Mouse (Mus musculus): ENCODE measurements around the gene Rps7. TPM values are rescaled to one million over a fixed set of nuclear protein-coding genes. Genes with fewer than 3 reads are reported as not detected.

The Rps7 gene
- polyA plus RNA-seq, 1 experiment from 2014 or later, result 682 TPM

GRCm38 (mm10) chr12:28598526-28598991 is 37.2 kb downstream of the Rps7 start:
- H3K27me3 ChIP-seq (ENCODE audit: control insufficient read depth, insufficient read depth, low read length), result no peaks in the 10 kb centered on the region
- H3K4me3 ChIP-seq (replicated peaks; ENCODE audit: low read length), result no peak overlapping the region
- no peaks in the 10 kb centered on the region for H3K4me1 ChIP-seq (ENCODE audit: control insufficient read depth, insufficient read depth, low read length)
- no peaks in the 10 kb centered on the region for H3K9me3 ChIP-seq (replicated peaks; ENCODE audit: control insufficient read depth, low read length)
- WGBS, result 45% methylated on average over 2 of the region's 2 CpGs
- no peak for ATAC-seq (ENCODE audit: insufficient read depth, low FRiP score)
- H3K4me2 ChIP-seq (ENCODE audit: low read depth, low read length), result no peak overlapping the region
- no peak overlapping the region for H3K27ac ChIP-seq (ENCODE audit: low read length)
- H3K9ac ChIP-seq (ENCODE audit: low read length), result no peak overlapping the region
- no peaks in the 10 kb centered on the region for H3K36me3 ChIP-seq (ENCODE audit: control insufficient read depth, insufficient read depth, low read length)

- 57% methylated on average over 3 of the region's 3 CpGs for WGBS
These were observed 37.6 kb downstream of the Rps7 start for GRCm38 (mm10) chr12:28598110-28598509.

GRCm38 (mm10) chr12:28597699-28598098 is 38.1 kb downstream of the Rps7 start:
- no peaks in the 10 kb centered on the region for H3K27me3 ChIP-seq (ENCODE audit: control insufficient read depth, insufficient read depth, low read length)
- no peak overlapping the region for H3K9ac ChIP-seq (ENCODE audit: low read length)
- H3K4me3 ChIP-seq (replicated peaks; ENCODE audit: low read length), result no peak overlapping the region
- H3K27ac ChIP-seq (ENCODE audit: low read length), result no peak overlapping the region
- WGBS, result 79% methylated on average over 9 of the region's 9 CpGs
- H3K36me3 ChIP-seq (ENCODE audit: control insufficient read depth, insufficient read depth, low read length), result no peaks in the 10 kb centered on the region
- no peak for ATAC-seq (ENCODE audit: insufficient read depth, low FRiP score)
- H3K4me1 ChIP-seq (ENCODE audit: control insufficient read depth, insufficient read depth, low read length), result no peaks in the 10 kb centered on the region
- no peak overlapping the region for H3K4me2 ChIP-seq (ENCODE audit: low read depth, low read length)
- no peaks in the 10 kb centered on the region for H3K9me3 ChIP-seq (replicated peaks; ENCODE audit: control insufficient read depth, low read length)

More at GRCm38 (mm10) chr12:28598110-28598509, 37.6 kb downstream of the Rps7 start:
- Histone ChIP-seq H3K36me3 (ENCODE audit: control insufficient read depth, insufficient read depth, low read length) (no peaks in the 10 kb centered on the region), H3K4me1 (ENCODE audit: control insufficient read depth, insufficient read depth, low read length) (no peaks in the 10 kb centered on the region), H3K4me3 (replicated peaks; ENCODE audit: low read length) (no peak overlapping the region), H3K27me3 (ENCODE audit: control insufficient read depth, insufficient read depth, low read length) (no peaks in the 10 kb centered on the region), H3K4me2 (ENCODE audit: low read depth, low read length) (no peak overlapping the region), H3K27ac (ENCODE audit: low read length) (no peak overlapping the region), H3K9me3 (replicated peaks; ENCODE audit: control insufficient read depth, low read length) (no peaks in the 10 kb centered on the region), H3K9ac (ENCODE audit: low read length) (no peak overlapping the region)
- no peak for ATAC-seq (ENCODE audit: insufficient read depth, low FRiP score)

GRCm38 (mm10) chr12:28596851-28597250 is 38.9 kb downstream of the Rps7 start:
- H3K4me1 ChIP-seq (ENCODE audit: control insufficient read depth, insufficient read depth, low read length), result no peaks in the 10 kb centered on the region
- H3K27me3 ChIP-seq (ENCODE audit: control insufficient read depth, insufficient read depth, low read length), result no peaks in the 10 kb centered on the region
- H3K4me2 ChIP-seq (ENCODE audit: low read depth, low read length), result no peak overlapping the region
- H3K4me3 ChIP-seq (replicated peaks; ENCODE audit: low read length), result no peak overlapping the region
- H3K36me3 ChIP-seq (ENCODE audit: control insufficient read depth, insufficient read depth, low read length), result no peaks in the 10 kb centered on the region
- no peaks in the 10 kb centered on the region for H3K9me3 ChIP-seq (replicated peaks; ENCODE audit: control insufficient read depth, low read length)
- no peak overlapping the region for H3K27ac ChIP-seq (ENCODE audit: low read length)
- H3K9ac ChIP-seq (ENCODE audit: low read length), result no peak overlapping the region
- no peak for ATAC-seq (ENCODE audit: insufficient read depth, low FRiP score)

- no peak overlapping the region for H3K9ac ChIP-seq (ENCODE audit: low read length)
- no peaks in the 10 kb centered on the region for H3K36me3 ChIP-seq (ENCODE audit: control insufficient read depth, insufficient read depth, low read length)
- WGBS, result 48% methylated on average over 13 of the region's 13 CpGs
- H3K4me3 ChIP-seq (replicated peaks; ENCODE audit: low read length), result no peak overlapping the region
- no peak for ATAC-seq (ENCODE audit: insufficient read depth, low FRiP score)
- no peaks in the 10 kb centered on the region for H3K27me3 ChIP-seq (ENCODE audit: control insufficient read depth, insufficient read depth, low read length)
- H3K9me3 ChIP-seq (replicated peaks; ENCODE audit: control insufficient read depth, low read length), result no peaks in the 10 kb centered on the region
- no peak overlapping the region for H3K4me2 ChIP-seq (ENCODE audit: low read depth, low read length)
- no peaks in the 10 kb centered on the region for H3K4me1 ChIP-seq (ENCODE audit: control insufficient read depth, insufficient read depth, low read length)
- H3K27ac ChIP-seq (ENCODE audit: low read length), result no peak overlapping the region
These were observed 45.3 kb downstream of the Rps7 start for GRCm38 (mm10) chr12:28590428-28590827.

GRCm38 (mm10) chr12:28589090-28589868 is 46.5 kb downstream of the Rps7 start:
- peak; percentile 84 for ATAC-seq (ENCODE audit: insufficient read depth, low FRiP score)
- Histone ChIP-seq H3K9ac (ENCODE audit: low read length) (peak overlapping the region; percentile 53), H3K36me3 (ENCODE audit: control insufficient read depth, insufficient read depth, low read length) (no peaks in the 10 kb centered on the region), H3K4me3 (replicated peaks; ENCODE audit: low read length) (peak overlapping the region; percentile 47), H3K27me3 (ENCODE audit: control insufficient read depth, insufficient read depth, low read length) (no peaks in the 10 kb centered on the region), H3K9me3 (replicated peaks; ENCODE audit: control insufficient read depth, low read length) (no peaks in the 10 kb centered on the region), H3K4me1 (ENCODE audit: control insufficient read depth, insufficient read depth, low read length) (no peaks in the 10 kb centered on the region), H3K27ac (ENCODE audit: low read length) (no peak overlapping the region), H3K4me2 (ENCODE audit: low read depth, low read length) (peak overlapping the region; percentile 75)
- WGBS, result 8% methylated on average over 24 of the region's 24 CpGs

GRCm38 (mm10) chr12:28587949-28588348 is 47.8 kb downstream of the Rps7 start:
- Histone ChIP-seq H3K4me2 (ENCODE audit: low read depth, low read length) (no peak overlapping the region), H3K4me3 (replicated peaks; ENCODE audit: low read length) (no peak overlapping the region), H3K27ac (ENCODE audit: low read length) (no peak overlapping the region), H3K9ac (ENCODE audit: low read length) (no peak overlapping the region), H3K27me3 (ENCODE audit: control insufficient read depth, insufficient read depth, low read length) (no peaks in the 10 kb centered on the region), H3K36me3 (ENCODE audit: control insufficient read depth, insufficient read depth, low read length) (no peaks in the 10 kb centered on the region), H3K9me3 (replicated peaks; ENCODE audit: control insufficient read depth, low read length) (no peaks in the 10 kb centered on the region), H3K4me1 (ENCODE audit: control insufficient read depth, insufficient read depth, low read length) (no peaks in the 10 kb centered on the region)
- ATAC-seq (ENCODE audit: insufficient read depth, low FRiP score), result no peak
- WGBS, result 74% methylated on average over 6 of the region's 6 CpGs

- H3K9me3 ChIP-seq (replicated peaks; ENCODE audit: control insufficient read depth, low read length), result no peaks in the 10 kb centered on the region
- H3K36me3 ChIP-seq (ENCODE audit: control insufficient read depth, insufficient read depth, low read length), result no peaks in the 10 kb centered on the region
- no peak for ATAC-seq (ENCODE audit: insufficient read depth, low FRiP score)
- H3K27ac ChIP-seq (ENCODE audit: low read length), result no peak overlapping the region
- no peak overlapping the region for H3K4me2 ChIP-seq (ENCODE audit: low read depth, low read length)
- no peaks in the 10 kb centered on the region for H3K27me3 ChIP-seq (ENCODE audit: control insufficient read depth, insufficient read depth, low read length)
- WGBS, result 71% methylated on average over 3 of the region's 3 CpGs
- no peak overlapping the region for H3K4me3 ChIP-seq (replicated peaks; ENCODE audit: low read length)
- H3K9ac ChIP-seq (ENCODE audit: low read length), result no peak overlapping the region
- no peaks in the 10 kb centered on the region for H3K4me1 ChIP-seq (ENCODE audit: control insufficient read depth, insufficient read depth, low read length)
These were observed 51.7 kb downstream of the Rps7 start for GRCm38 (mm10) chr12:28584036-28584435.

GRCm38 (mm10) chr12:28582423-28582822 is 53.3 kb downstream of the Rps7 start, which contains the start of gene Allc:
Gene Allc, minus strand, starts transcription at chr12:28582523.
- Histone ChIP-seq H3K36me3 (ENCODE audit: control insufficient read depth, insufficient read depth, low read length) (no peaks in the 10 kb centered on the region), H3K4me3 (replicated peaks; ENCODE audit: low read length) (no peak within 1 kb of the TSS), H3K9ac (ENCODE audit: low read length) (no peak within 1 kb of the TSS), H3K9me3 (replicated peaks; ENCODE audit: control insufficient read depth, low read length) (no peaks in the 10 kb centered on the region), H3K27ac (ENCODE audit: low read length) (no peak within 1 kb of the TSS), H3K4me1 (ENCODE audit: control insufficient read depth, insufficient read depth, low read length) (no peaks in the 10 kb centered on the region), H3K27me3 (ENCODE audit: control insufficient read depth, insufficient read depth, low read length) (no peaks in the 10 kb centered on the region), H3K4me2 (ENCODE audit: low read depth, low read length) (no peak within 1 kb of the TSS)
- WGBS, result 68% methylated on average over 8 of the region's 8 CpGs
- no peak for ATAC-seq (ENCODE audit: insufficient read depth, low FRiP score)
